ENCODE assay signal across 13 mouse cellular contexts in genomic region chr1:162075416-162075815, GRCm38 (mm10).
A peak's percentile ranks its signal among the peaks of the same experiment; 100 is the strongest.
DNase-seq lines count a peak whose midpoint lies in the region; ATAC-seq lines count a peak whose summit lies in the region.
"Had no signal": no experiment of that assay in that cellular context is flagged by ENCODE, and none has a peak within 500 bp of the region (broad histone marks: within the 10 kb centered on the region; RNA-seq: fewer than 3 reads in every experiment).

No protein-coding gene starts in this region.

- H3K4me1 ChIP-seq in kidney, embryonic 16.5 days (ENCODE audit: insufficient read depth, low read length) = peaks cover 37% of the 10 kb centered on the region
- H3K4me1 ChIP-seq in limb, embryonic 12.5 days (replicated peaks) = peaks cover 71% of the 10 kb centered on the region

- DNase-seq in embryo, embryonic 10 days (ENCODE audit: low spot score) = peak; percentile 42
- DNase-seq in embryo, embryonic 9.5 days (ENCODE audit: extremely low spot score) = no peak
- DNase-seq in kidney, postnatal 14 days = no peak
- peak; percentile 46 for DNase-seq in embryo, embryonic 10.5 days (ENCODE audit: low spot score)
- DNase-seq in testis, postnatal 14 days (ENCODE audit: low spot score) = no peak
- no peak for DNase-seq in retina, postnatal 1 day
- DNase-seq: cerebellum, adult 2 months; gastrocnemius, postnatal 25 days; right cerebral cortex, postnatal 14 days; thymus, postnatal 25 days had no signal

- peak overlapping the region; percentile 8; the same call in 1 of the 2 replicates for H3K9ac ChIP-seq in kidney, embryonic 16.5 days (replicated peaks; ENCODE audit: low read length)
- H3K9ac ChIP-seq in limb, embryonic 12.5 days (replicated peaks) = peak overlapping the region; percentile 34
- H3K9ac ChIP-seq: midbrain, embryonic 12.5 days had no signal

- H3K27ac ChIP-seq in kidney, embryonic 16.5 days (ENCODE audit: low read length) = peak overlapping the region; percentile 90
- peak overlapping the region; percentile 99 for H3K27ac ChIP-seq in limb, embryonic 12.5 days
- H3K27ac ChIP-seq: midbrain, embryonic 12.5 days had no signal

- no peak overlapping the region for H3K4me3 ChIP-seq in kidney, embryonic 16.5 days (ENCODE audit: low read length)
- H3K4me3 ChIP-seq in limb, embryonic 12.5 days (replicated peaks) = no peak overlapping the region
- H3K4me3 ChIP-seq: midbrain, embryonic 12.5 days had no signal

- 0 out of 2 replicates have a peak, but pooled peaks have one; percentile 36 for ATAC-seq in kidney, embryonic 16.5 days (ENCODE audit: low FRiP score, low TSS enrichment)
- ATAC-seq in limb, embryonic 12.5 days (ENCODE audit: insufficient number of reproducible peaks, insufficient read depth, low FRiP score, low TSS enrichment, low read depth) = no peak

- no peaks in the 10 kb centered on the region for H3K36me3 ChIP-seq in kidney, embryonic 16.5 days (ENCODE audit: insufficient read depth, low read length)
- H3K36me3 ChIP-seq in limb, embryonic 12.5 days = no peaks in the 10 kb centered on the region
- H3K36me3 ChIP-seq: midbrain, embryonic 12.5 days had no signal

- H3K4me2 ChIP-seq in kidney, embryonic 16.5 days (replicated peaks; ENCODE audit: low read depth, low read length) = no peak overlapping the region
- peak overlapping the region; percentile 18 for H3K4me2 ChIP-seq in limb, embryonic 12.5 days
- H3K4me2 ChIP-seq: midbrain, embryonic 12.5 days had no signal

- no peaks in the 10 kb centered on the region for H3K27me3 ChIP-seq in kidney, embryonic 16.5 days (ENCODE audit: insufficient read depth, low read length)
- no peaks in the 10 kb centered on the region for H3K27me3 ChIP-seq in limb, embryonic 12.5 days
- H3K27me3 ChIP-seq: midbrain, embryonic 12.5 days had no signal

- WGBS in kidney, embryonic 16.5 days = 44% methylated on average over 4 of the region's 4 CpGs
- WGBS in limb, embryonic 12.5 days = 32% methylated on average over 4 of the region's 4 CpGs

- H3K9me3 ChIP-seq in kidney, embryonic 16.5 days (ENCODE audit: low read length) = no peaks in the 10 kb centered on the region
- H3K9me3 ChIP-seq in limb, embryonic 12.5 days = no peaks in the 10 kb centered on the region
- H3K9me3 ChIP-seq: midbrain, embryonic 12.5 days had no signal

Comparison
In these comparisons a context has a peak if more than half of its experiments do, and no peak if none do; other contexts are left out.
1. DNase-seq: peak in embryo, embryonic 10 days (single experiment) and embryo, embryonic 10.5 days (single experiment); none in embryo, embryonic 9.5 days (single experiment), kidney, postnatal 14 days (single experiment), testis, postnatal 14 days (single experiment) and retina, postnatal 1 day (single experiment).